Mouse (Mus musculus) left cerebral cortex, adult 18-20 months (tissue): ENCODE measurements at regions not wholly inside any gene's neighbourhood (a gene's known extent, or its start where the extent isn't known, plus 50 kb on each side); places are given as distances from the start of the nearest gene placed in this dataset.
"Not testable (repeated sequence)": the region's sequence is repeated elsewhere in the genome, so short reads cannot be mapped to it uniquely, and the experiment has no call there.

Source experiments
- DNase-seq, 2 experiments: peaks; one replicate each; pipeline ENCODE4 v3.0.0; 2021 to 2022; ENCODE audit warnings: low spot score in 2 of 2, mixed read lengths in 1 of 2

DNA sequence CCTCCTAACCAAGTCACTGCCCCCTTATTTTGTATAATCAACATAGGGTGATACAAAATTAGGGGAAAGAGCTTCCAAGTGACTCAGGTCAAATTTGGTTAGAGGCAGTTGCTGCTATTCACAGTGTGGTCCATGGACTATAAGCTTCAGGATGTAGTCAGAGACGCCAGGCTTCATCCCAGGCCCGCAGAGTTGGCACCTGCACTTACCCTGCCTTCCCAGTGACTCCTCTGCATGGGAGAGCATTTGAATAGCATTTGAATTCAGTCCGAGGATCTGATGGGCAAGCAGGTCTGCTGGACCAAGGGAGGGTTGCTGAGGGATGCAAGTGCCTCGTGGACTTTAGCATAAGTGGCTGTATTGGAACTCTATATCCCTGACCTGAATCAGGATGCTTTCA lies 181.8 kb downstream of the 1810013L24Rik start:
- no peak for DNase-seq

GRCm38 (mm10) chr16:9016040-9016761 lies 186.3 kb downstream of the 1810013L24Rik start:
- DNase-seq, result no peak

DNA sequence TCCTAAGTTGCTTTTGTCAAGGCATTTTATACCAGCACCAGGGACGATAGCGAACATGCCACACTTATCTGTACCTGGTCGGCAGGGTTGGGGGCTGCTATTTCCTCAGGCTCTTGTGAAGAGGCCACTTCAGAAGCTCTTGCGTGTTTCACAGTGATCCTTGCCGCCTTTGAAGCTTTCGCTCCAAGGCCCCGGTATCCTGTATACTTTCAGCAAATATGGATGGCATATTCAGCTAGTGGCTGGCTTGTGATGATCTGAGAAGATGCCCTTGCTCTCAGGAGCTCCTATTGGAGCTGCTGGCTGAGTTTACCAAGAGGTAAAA lies 186.8 kb downstream of the 1810013L24Rik start:
- DNase-seq, result no peak

DNA sequence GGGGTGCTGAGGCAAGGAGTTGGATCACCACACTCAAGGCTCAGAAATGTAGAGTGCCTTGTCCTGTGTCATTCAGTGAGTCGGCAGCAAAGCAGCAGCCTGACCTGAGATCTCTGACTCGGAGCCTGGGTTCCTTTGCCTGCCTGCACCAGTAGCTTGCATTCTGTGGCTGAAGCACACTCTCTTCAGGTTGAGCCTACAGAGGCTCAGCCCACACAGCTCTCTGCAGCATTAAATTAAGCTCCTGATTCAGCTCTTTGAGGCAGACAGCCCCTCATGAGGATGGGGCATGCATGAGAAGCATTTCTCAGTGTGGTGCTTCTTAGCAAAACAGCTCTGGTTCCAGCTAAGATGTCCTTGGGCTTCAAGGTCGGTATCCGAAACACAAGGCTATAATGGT lies 200.8 kb downstream of the 1810013L24Rik start:
- peak; percentile 26 to 50 for DNase-seq

- DNase-seq, result no peak
Measured at GRCm38 (mm10) chr16:9043271-9043670, 213.4 kb downstream of the 1810013L24Rik start.

GRCm38 (mm10) chr16:9046864-9047263 lies 217.0 kb downstream of the 1810013L24Rik start:
- DNase-seq, result no peak

GRCm38 (mm10) chr16:9054415-9054814 lies 224.5 kb downstream of the 1810013L24Rik start:
- no peak for DNase-seq

DNA sequence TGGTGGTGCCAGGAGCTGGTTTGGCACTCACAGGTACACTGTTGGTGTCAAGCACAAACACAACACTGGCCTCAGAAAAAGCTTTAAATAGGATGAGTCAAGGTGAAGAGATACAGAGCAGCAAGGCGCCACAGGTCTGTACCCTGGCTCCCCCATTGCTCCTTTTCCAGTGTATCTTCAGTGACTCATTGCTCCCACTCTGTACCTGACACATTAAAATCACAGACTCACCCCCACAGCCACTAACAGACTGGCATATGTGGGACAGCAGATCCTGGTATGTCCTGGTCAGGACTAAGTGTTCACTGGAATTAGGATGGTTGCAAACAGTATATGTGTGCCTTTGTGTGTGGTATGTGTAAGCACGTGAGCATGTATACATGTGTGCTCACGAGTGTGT lies 226.5 kb downstream of the 1810013L24Rik start:
- DNase-seq, result peak; percentile 5 to 14

GRCm38 (mm10) chr16:9071526-9071925 lies 241.6 kb downstream of the 1810013L24Rik start:
- DNase-seq, result no peak

DNA sequence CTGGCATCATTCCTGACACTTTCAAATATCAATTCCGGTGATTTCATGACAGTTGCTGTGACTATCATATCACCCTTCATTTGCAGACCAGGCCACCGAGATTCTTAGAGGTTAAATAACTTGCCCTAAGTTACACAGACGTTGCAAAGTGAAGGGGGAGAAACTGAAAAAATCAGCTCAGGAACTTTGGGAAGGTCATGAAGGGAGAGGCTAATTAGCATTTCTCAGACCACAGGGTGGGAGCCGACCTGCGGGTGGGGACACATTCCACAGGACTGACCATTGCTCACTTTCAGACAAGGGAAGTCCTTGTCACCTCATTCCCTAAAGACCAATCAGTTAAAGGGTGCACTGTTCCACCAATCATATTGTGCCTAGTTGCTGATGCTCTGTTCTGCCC lies 242.1 kb downstream of the 1810013L24Rik start:
- not testable (repeated sequence) for DNase-seq

DNA sequence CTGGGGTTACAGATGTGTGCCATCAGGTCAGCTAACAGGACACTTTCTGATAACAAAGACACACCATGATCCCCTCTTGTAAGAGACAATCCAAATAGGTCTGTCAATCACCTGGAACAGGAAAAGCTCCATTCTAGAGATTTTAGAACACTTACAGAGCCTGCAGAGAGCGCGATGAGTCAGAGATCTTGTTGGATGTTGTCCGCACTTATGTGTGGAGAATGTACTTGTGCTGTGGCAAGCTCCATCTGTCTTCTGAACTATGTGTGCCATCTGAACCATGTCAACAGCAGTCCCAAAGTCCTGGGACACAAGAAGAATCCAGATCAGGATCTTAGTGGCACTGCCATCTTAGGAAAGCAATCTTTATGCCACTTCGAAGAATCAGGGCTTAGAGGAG lies 244.4 kb downstream of the 1810013L24Rik start:
- DNase-seq, result peak in 1 of 2 experiments; percentile 9

DNA sequence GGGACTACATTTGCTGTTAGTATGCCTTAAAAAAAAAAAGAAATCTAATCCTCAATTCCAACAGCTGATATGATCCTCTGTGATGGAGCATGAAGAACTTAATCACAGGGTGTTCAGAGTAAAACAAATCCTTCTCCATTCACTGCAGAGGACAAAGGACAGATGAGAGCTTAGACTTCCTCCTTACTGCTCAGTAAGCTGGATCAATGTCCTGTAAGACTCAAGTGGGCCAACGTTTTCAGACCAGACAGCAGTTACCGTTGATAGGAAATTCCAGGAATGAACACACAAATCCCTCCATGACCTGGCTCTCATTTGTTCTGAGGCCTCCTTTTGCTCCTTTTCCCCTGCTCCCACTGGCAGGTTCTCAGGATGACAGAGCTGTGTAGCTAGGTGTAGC lies 247.6 kb downstream of the 1810013L24Rik start:
- DNase-seq, result no peak

GRCm38 (mm10) chr16:9078405-9078942 lies 248.6 kb downstream of the 1810013L24Rik start:
- no peak for DNase-seq

GRCm38 (mm10) chr16:9083040-9083439 lies 253.1 kb downstream of the 1810013L24Rik start:
- DNase-seq, result no peak

DNA sequence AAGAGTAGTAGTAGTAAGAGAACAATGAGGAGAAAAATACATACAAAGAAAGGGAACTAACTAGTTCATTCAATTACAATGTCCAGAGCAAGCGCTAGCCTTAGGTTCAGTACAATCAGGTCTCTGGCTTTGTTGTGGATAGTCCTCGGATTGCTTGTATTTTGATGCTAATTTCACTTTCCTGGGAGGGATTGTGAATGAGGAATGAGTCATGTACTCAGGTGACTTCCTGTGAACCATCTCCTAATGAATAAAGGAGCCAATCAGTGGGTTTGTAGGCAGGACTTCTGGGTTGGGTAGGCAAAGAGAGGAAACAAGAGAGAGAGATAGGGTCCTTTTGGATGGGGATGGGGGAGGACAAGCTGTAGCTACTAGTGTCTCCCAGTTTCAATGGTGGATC lies 253.8 kb downstream of the 1810013L24Rik start:
- DNase-seq, result no peak

- DNase-seq, result no peak
Measured at GRCm38 (mm10) chr16:9084581-9084980, 254.7 kb downstream of the 1810013L24Rik start.

DNA sequence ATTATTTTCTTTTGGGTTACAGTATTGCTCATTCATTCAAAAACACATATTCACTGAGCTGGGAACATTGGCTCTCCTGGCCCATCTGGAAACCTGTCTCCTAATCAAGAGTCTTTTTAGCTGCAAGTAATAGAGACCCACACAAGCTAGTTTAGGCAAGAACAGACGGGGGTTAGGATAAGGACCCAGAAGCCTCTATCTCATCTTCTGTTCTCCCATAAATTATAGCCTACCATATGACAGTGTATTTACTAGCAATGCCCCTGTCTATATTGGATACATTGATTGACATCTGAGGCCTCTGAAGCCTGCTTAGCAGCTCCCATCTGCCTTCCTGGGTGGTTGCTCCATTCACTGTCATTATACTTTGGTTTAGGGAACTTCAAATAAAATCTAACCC lies 255.2 kb downstream of the 1810013L24Rik start:
- DNase-seq, result no peak

DNA sequence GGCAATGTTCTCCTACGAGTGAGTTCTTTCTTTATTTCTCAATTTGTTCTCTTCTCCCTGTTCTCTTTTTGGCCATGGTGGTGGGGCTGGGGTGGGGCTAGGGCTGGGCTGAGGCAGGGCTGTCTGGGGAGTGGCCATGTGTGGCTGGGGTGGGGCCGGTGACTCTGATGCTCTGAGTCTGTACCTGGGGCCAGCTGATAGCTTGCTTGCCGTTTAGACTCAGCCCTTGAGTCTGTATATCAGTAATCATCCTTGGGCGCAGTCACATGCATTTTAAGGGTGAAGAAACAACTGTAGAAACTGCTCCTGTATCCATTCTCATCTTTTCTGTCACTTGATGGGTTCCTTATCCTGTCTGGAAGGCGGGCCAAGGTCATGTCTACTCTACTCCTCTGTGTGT lies 256.1 kb downstream of the 1810013L24Rik start:
- DNase-seq, result no peak

- no peak for DNase-seq
Measured at GRCm38 (mm10) chr16:9091790-9092189, 261.9 kb downstream of the 1810013L24Rik start.

DNA sequence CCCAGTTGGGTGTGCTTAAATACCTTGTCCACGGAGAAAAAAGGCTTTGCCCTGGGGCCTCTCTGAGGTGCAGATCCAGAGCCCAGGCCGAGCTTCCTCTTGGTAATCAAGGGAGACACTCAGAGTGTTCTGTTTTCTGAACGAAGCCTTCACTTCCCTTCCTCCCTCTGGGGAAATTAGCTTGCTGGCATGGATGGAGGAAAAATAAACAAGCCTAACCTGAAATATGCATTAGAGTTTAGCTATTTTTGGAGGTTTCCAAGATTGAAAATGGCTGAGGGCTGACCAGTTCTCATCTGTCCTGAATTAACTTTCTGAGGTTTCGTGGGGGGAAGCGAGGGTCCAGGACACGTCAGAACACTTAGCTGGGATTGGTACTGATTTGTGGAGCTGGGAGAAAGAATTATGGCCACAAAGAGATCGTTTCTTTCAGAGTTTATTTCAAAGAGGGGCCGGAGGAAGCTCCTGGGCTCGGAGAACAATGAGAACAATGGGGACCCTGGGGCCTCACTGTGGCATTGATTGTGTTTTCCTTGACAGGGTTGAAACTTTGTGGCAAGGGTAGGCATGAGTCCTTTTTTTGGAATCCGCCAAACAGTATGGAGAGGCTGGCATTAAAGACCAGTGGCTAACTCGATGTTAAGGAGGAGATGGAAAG lies 262.4 kb downstream of the 1810013L24Rik start:
- DNase-seq, result no peak

GRCm38 (mm10) chr16:9093593-9093992 lies 263.7 kb downstream of the 1810013L24Rik start:
- no peak for DNase-seq

DNA sequence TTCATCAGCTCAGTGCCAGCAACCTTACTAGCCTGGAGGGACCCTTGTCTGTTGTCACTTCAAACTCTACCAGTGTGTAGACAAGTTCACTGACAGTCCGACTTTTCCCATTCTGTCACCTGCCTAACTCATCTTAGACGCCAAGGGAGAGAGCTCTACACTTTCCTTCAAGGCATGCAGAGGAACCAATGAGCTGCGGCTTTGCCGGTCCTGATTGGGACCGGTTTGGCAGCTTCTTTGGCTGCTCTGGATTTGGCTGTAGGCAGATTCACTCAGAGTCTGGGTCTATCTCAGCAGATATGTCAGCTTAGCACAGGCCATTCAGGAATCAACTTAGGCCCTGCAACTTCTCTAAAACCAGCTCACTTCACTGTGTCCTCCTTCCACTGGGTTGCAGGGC lies 264.3 kb downstream of the 1810013L24Rik start:
- DNase-seq, result no peak

GRCm38 (mm10) chr16:9106211-9106610 lies 276.3 kb downstream of the 1810013L24Rik start:
- no peak for DNase-seq
